Mouse (Mus musculus) activated CD4-positive, CD25-positive, alpha-beta regulatory T cell, adult 4 months (primary cell): ENCODE results near the gene Tenm2. TPM values are rescaled to one million over a fixed set of nuclear protein-coding genes. Genes with fewer than 3 reads are reported as not detected.

ENCODE experiments used
- ATAC-seq: one replicate; pipeline ENCODE4 v1.8.0; 2017
- polyA plus RNA-seq, 2 experiments: library from polyadenylated mRNA; unstranded; fragments of 100-300 nt; shearing (Covaris generic); gene quantifications; one replicate each; pipeline ENCODE4 v1.2.1; 2017

The Tenm2 gene
- polyA plus RNA-seq, 2 experiments from 2014 or later: not detected

DNA sequence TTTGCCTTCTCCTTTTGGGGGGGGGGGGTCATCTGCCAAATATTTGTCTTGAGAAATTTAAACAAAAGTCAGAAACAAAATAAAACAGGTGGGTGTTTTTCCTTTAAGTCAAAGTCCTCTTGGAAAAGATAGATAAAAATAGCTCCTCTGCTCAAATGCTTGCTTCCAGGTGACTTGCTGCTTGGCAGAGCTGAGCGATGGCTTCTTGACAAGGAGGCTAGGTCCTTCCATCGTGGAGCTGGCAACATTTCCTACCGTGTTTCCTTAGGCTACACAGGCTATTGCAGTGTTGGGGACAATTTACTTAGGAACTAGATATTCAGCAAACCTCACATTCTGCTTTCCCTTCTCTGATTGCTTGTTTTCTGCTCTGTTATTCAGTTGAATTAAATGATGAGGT is 342.7 kb downstream of the Tenm2 start:
- no peak for ATAC-seq

DNA sequence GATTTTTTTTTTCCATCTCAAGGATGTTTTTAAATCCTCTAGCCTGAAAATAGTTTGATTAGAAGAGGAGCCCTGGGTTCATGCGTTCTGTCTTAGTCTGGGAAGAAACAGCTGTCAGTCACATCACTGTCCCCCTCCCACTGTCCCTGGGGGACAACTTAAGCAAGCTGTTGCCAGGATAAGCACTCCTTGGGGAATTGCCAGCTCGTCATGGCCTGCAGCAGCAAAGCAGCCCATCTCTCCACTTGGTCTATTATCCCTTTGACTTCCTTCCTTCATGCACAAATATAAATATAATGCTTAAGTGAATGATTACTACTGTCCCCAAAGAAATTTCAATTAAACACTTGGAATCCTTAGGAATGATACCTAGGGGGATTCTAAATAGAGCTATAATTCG is 344.7 kb downstream of the Tenm2 start:
- ATAC-seq: no peak

DNA sequence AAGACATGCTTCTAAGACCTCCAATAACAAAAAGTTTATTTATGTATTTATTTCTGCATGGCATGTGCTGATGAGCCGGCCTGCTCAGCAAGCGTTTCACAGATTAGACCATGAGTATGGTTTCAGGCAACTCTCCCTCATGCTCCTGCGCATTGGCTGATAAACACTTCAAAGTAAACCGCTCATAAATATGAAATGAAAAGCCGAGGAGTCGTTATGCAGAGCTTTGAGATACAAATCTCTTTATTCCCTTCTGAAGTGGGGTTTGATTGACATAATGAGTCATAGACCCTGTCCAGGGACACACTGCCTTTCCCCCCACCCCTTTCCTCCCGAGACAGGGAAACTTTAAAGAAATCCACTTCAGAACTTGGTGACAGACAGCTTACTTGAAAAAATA is 348.3 kb downstream of the Tenm2 start:
- ATAC-seq: no peak

DNA sequence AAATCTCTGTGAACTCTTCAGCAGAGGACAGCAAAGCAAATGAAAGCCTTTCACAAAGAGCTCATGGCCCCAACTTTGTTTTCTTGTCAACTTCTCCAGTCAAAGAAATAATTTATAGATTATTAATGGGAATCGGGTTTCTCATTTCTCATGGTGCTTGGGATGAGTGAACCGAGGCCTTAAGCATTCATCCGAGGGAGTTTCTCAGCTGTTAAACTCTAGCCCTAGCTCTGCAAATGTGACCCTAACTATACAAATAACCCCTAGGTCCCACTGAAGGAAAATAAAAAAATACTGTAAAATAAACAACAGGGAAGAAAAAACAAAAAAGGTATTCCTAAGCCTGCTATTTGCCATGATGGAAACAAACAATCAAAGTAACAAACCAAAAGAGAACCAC is 349.6 kb downstream of the Tenm2 start:
- ATAC-seq: no peak

DNA sequence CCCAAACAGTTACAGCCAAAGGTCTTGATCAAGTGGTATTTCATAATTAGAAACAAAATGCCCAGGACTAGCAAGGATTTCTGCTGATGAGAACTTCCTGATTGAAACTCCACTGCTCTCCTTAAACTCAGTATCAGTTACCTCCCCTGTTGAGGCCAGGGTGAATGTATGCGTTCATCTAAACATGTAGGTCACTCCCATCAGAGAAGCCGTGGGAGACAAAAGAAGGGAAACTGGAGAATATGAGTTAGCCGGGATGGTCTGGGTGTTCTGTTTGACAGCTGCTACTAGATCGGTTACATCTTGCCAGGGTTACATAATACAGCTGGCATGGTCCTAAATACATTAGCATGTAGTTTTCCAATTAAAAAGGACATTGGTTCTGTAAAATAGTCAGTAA is 362.8 kb downstream of the Tenm2 start:
- ATAC-seq: no peak

DNA sequence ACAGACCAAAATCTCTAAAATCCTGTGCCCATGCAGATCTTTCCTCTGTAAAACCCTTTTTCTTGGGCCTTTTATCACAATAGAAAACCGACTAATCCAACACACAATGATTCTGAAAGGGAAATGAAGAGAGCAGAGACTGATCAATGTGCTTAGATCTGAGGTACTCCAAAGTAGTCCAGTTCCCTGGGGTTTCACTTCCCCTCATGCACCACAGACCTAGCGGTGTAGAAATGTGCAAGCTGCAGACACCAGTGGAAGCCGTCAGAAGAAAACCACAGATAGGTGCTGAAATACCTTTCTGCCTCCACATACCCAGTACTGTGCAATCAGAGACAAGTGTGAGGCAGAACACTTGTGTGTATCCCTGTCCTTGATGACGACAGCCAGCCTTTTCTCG is 365.2 kb downstream of the Tenm2 start:
- no peak for ATAC-seq

DNA sequence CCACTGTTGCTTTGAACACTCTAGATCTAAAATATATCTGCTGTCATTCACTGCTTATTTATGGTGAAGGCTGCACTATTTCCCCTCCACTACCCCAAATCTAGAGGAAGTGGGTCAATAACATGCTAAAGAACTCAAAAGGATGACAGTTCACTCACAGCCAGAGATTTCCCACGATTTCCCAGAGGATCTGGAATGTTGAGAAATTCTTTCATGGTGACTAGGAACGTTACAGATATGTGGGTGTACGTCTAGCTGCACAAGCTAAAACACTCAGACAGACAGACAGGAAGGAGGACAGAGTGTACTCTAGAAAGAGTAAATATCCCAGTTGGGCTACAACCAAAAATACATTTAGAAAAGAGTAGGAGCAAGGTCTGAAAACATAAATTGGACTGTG is 384.1 kb downstream of the Tenm2 start:
- ATAC-seq: no peak

DNA sequence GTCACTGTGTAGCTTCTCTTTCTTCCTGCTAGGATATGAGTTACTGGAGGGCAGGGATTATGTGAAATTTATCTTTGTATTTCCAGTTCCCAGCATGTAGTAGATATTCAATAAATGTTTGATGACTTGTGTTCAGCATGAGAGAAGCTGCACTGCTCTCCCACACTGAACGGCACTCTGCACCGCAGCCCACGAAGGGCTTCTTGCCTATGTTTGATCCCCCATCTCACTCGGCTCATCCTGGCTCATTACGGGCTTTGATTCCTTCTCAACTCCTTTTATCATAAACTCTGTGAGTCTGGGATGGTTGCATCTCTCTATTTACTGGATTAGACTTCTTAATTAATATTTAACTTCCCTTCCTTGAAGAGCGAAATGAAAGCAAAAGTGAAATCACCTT is 388.3 kb downstream of the Tenm2 start:
- ATAC-seq: no peak

DNA sequence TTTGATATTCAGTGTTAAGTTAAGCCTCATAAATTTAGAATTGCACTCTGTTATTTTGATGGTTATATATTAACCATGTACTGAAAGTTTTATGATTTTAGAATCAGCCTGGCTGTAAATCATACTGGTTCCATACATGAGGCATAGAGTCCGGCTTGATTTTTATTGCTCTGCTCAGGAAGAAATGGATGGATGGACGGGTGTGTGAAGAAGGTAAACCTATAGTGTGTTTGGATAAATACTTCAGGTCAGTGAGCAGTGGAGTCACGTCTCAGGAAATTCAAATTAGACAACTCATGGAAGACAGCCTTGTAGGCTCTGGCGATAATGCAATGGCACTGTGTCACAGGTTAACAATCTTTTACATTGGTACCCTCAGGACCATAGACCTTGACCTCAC is 402.9 kb downstream of the Tenm2 start:
- ATAC-seq: no peak

DNA sequence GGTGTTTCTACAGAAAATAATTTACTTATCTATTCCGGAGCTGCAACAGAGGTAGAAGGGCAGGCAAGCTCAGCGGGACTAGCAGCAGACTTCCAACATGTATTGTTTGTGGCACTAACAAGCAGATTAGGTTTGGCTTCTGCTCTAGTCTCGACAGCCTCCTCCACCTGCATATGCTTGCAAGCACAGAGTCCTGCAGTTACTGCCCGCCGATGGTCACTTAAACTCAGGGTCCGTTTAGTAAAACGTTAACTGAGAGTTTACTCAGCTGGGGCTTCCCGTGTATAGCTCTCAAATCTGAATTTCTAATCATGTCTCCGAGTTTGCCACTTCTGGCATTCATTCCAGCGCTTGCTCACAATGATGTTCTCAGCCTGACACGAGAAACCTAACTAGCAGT is 404.3 kb downstream of the Tenm2 start:
- ATAC-seq: no peak

DNA sequence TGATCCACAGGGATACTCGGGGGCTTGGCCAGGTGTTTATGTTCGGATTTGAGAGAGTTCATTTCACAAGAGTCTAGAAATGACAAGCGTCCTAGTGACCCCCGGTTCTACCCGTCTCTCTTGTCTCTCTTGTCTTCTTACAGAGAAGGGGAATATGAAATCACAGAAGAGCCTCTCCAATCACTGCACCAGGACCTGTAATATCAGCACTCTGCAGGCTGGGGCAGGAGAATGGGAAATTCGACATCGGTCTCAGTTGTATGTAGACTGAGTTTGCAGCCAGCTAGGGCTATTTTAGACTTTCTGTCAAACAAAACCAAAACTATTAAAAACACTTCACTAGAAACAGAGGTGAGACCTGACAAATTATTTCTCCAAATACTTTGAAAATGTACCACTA is 411.1 kb downstream of the Tenm2 start:
- no peak for ATAC-seq

DNA sequence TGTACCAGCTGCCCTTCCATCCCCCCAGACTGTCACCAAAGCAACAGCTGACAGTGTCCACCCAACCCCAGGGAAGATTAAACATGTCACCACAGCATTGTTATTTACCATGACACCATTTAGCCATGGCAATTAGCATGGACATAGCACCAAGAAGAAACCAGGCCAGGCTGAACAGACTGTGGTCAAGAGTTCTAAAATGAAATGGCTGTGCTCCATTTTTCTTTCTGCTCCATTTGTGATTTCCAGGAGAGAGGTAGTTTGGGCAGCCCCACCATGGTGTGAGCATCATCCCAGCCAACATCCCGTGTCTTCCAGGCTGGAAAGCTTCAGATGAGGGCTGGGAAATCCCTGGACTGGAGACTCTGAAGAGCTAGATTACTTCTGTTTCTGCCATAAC is 431.1 kb downstream of the Tenm2 start:
- ATAC-seq: no peak

DNA sequence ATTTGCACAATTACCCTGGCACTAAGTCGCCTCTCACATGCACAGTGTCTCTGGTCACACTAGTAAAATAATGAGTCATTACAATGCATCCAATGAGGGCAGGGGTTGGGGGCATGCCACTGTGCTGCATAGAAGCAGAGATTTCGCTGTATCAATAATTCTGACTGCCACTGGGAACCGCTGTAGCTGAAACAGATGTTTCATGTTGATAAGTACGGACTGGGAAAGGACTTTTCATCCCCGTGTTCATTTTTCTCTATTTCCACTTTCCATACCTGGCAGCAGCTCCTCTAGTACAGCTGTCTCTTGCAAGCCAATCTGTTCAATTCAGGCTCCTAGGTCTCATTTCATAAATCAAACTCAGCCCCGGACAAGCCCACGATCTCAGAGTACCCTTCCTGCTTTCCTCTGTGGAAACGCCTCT is 433.5 kb downstream of the Tenm2 start:
- no peak for ATAC-seq

DNA sequence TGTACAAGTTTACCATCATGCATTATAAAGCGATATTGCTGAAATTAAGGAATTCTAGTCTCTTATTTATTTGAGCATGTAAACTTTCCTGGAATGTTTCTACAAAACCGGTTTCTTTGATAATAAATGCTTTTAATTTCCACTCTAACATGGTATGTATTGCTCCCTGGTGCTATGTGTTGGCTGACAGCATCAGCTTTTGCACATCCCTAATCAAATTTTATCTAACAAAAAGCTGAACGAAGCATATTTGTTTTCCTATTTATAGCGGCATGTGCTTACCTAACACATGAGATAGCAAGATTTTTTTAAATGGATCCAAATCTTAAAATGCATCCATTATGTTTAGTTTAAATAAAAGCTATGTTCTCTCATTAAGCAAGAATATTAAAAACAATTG is 434.1 kb downstream of the Tenm2 start:
- no peak for ATAC-seq

DNA sequence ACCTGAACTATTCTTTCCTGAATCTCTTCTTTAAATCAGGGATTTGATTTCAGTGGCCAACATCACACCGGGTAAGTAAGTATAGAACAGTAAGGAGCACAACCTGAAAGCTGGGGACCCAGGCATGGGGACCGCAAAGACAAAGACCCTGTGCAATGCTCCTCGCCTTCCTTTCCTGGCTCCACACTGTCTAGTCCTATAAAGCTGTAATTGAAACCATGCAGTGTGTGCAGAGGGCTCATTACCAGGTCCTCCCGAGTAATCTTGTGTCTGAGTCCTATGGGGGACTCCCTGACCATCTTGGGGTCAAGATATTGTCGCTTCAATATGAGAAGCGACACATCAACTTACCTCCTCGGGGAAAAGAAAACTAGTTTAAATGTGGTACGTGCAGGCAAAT is 436.4 kb downstream of the Tenm2 start:
- no peak for ATAC-seq

DNA sequence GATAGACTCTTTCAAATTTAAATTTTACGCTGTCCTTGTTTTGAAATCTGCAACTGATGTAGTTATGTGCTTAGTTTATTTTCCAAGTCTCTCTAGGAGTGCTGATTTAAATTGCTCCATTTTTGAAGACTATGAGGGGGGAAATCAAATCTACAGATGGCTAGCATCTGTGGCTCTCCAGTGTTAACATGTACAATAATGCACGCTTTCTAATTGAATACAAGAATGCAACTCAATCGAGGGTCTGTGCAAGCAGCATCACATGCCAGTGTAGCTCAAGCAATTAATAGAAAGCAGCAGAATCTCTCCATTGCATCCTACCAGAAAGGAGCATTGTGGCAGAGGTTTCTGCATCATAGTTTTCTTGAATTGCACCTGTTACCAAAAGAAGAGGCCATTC is 477.8 kb downstream of the Tenm2 start:
- ATAC-seq: no peak

DNA sequence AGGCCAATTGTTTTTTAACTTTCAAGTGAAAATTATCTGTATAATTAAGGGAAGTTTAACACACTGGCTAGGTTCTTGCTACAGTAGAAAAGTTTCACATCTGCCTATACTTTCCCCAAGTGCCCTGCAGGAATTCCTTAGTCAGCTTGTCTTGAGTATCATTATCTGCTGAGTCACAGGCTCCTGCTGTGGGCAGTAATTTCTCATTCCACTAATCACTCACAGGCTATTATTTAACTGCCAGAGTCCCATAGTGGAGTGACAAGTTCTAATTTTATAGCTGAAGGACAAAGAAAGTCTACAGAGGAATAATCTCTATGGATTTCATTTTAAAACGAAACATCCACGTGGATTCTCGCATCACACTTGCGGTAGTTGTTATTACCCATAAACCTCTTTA is 489.5 kb downstream of the Tenm2 start:
- no peak for ATAC-seq

DNA sequence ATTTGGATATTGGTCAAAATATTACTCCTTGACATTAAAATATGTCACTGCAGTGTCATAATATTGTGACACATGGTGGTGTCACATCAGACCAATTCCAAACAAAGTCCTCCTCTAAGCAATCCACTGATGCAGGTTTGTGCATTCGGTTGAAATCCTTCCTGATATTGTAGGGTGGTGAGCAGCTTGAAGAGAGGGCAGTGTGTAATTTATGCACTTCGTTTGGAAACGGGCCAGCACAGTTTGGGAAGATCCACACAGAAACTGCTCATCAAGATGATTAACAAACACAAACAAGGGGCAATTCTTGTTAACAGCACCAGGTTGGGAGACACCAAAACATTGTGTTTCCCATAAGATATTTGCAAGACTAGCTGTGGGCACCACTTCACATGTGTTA is 508.0 kb downstream of the Tenm2 start:
- no peak for ATAC-seq

DNA sequence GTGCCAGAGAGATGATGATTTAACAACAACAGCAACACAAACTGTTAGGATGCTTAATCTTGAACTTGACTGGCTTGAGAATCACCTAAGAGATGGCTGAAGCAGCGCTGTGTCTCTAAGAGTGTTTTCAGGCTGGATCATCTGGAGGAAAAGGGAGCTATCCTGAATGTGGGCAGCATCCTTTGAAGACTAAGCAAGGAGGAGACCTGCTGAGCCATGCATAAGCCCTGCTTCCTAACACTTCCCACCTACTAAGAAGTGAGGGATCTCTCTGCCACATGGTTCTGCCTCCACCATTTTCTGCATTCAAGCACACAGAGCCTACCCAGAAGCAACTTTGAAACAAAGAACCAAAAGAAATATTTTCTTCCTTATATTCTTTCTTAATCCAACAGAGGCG is 532.9 kb downstream of the Tenm2 start:
- ATAC-seq: no peak

DNA sequence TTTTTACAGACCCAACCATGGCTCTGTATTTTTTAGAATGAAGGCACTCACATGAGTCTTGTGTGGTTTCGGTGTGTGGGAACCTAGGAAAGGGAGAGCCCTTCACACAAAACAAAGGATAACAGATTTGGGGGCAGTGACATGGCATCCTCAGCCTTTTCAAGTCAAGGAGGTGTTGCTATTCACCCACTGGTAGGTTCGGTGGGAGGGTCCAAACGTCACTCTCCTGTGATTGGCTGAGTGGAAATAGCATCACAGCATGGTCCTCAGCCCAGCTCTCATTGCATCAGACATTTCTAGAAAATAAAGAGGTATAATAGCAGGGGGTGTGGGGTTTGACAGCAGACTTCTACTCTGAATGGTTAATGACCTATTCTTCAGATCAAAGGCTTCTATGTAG is 534.8 kb downstream of the Tenm2 start:
- no peak for ATAC-seq

DNA sequence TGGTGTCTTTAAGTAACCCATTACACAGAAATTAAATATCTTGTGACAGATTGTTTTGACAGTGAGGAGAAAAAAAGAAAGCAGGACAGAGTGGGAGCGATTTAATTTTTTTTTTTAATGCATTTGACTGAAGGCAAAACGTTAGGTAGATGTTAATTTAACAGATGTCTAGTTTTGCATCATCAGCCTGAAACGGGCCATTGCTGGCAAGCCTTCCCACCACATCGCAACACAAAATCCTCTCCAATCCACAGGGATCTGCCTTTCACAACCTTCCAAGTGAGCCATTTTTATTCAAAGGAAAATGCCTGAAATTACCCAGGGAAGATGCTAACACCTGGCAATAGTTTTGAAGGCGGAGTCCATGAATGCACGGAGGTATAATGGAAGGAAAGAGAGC is 535.6 kb downstream of the Tenm2 start:
- no peak for ATAC-seq

DNA sequence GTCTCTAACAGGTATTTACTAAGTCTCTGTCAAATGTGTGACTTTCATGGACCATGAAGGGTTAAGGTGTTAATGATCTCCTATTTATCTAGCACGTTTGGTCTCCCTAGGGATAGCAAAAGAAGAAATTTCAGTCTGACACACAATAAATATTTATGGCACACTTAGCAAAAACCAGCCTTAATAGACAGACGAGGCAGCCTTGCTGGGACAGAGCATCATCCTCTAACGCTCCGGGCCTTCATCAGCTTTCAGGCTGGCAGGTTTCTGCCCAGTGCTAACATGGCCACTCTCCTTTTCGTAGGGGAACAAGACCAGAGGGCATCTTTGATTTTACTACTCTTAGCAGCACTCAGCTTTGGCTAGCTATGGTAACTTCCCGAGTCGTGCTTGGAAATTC is 537.5 kb downstream of the Tenm2 start:
- ATAC-seq: no peak

DNA sequence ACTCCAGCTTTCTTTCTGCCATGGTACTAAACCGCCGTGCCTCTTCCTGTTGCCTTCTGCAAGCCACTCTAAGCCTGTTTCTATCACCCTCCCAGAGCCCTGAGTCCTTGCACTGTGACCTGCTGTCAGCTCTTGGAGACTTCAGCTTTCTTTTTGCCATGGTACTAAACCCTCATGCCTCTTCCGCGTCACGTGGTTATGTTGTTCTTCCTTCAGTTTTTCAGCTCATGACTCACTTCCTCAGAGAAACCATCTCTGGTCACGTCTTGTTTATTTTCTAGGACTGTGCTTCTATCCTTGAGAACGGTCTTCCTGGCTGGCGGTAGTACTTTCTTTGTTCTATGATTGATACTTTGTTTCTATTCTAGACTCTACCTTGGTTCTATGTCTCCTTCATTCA is 537.9 kb downstream of the Tenm2 start:
- no peak for ATAC-seq

DNA sequence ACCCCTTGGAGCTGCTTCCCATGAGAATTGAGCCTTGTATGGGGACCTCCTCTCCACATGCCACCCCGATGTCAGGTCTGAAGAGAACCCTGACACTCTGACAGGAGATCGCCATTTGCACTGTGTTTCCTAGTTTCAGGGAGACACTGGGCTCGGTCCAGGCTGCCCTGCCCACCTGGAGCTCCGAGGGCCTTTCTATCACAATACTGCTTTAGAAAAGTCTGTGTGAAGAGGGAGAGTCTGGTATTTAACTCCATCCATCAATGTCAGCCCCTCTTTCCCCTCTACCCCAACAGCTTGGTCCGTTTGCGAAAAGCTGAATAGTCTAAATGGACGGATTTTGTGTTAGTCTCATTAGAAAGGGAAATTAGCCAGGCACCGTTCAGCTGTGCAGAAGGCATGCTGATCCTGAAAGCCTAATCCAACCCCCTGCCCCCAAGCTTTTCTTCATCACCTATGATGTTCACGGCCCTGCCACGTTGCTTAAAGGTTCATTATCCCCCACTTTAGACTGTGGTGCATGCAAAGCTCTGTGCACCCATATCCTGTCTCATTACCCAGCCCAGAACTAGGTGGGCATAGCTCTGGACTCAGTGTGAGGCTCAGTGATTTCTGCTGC is 538.6 kb downstream of the Tenm2 start:
- ATAC-seq: no peak

DNA sequence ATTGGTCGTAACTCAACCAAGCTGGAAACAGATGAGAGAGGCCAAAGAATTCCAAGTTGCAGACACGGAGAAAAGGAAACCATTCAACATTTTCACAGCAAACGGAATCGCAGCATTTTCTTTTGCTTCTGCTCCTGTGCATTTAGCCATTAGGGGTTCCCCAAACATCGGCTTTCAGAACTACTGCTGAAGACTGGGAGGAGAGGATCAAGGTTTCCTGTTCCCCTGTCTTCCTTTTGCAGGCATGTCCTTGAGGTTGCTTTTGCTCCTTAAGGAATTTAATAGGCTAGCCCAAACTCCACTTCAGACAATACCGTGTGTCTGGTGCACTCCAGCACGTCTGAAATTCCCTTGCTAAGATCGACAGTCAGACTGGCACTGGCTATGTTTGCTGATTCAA is 541.0 kb downstream of the Tenm2 start:
- ATAC-seq: no peak

DNA sequence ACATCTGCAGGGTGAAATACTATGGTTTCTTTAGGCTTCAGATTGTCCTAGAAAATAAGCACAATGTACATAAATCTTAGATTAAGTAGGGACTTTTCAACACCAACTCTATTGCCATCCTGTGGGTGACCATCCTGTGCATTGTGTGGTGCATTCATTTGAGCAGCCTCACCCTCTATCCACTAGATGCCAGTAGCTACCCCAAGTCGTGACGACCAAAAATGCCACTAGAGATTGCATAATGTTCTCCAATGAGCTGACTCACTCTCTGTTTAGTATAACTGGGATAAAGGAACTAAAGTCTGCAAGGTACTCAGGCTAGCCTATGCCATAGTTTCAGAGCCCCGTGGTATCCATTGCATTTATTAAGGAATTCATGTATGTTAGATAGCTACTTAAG is 543.1 kb downstream of the Tenm2 start:
- no peak for ATAC-seq
